Mouse (Mus musculus): Measurements from ENCODE around the gene Tars. TPM values are rescaled to one million over a fixed set of nuclear protein-coding genes. Genes with fewer than 3 reads are reported as not detected.

Tars gene
- total and polyA plus RNA-seq, 3 experiments, result 41.7 to 96.2 (median 61.0) TPM

- no peak overlapping the region for H3K4me3 ChIP-seq (ENCODE audit: low read depth, low read length)
- ATAC-seq (ENCODE audit: extremely low read depth, insufficient number of reproducible peaks, low FRiP score, poor library complexity, severe bottlenecking), result no peak
- peaks cover 9% of the 10 kb centered on the region for H3K4me1 ChIP-seq (ENCODE audit: insufficient read depth, low read depth, low read length)
Observed at GRCm38 (mm10) chr15:11411846-11412245, 12.4 kb upstream of the Tars start.

GRCm38 (mm10) chr15:11408155-11408826 is 8.8 kb upstream of the Tars start:
- Histone ChIP-seq H3K36me3 (replicated peaks) (no peaks in the 10 kb centered on the region), H3K4me3 (ENCODE audit: low read depth, low read length) (no peak overlapping the region), H3K4me1 (ENCODE audit: insufficient read depth, low read depth, low read length) (peaks cover 12% of the 10 kb centered on the region), H3K27me3 (ENCODE audit: insufficient read depth, low read length) (peaks cover 10% of the 10 kb centered on the region), H3K9me3 (replicated peaks) (no peaks in the 10 kb centered on the region)
- DNase-seq (ENCODE audit: low spot score) (no peak), ATAC-seq (ENCODE audit: extremely low read depth, insufficient number of reproducible peaks, low FRiP score, poor library complexity, severe bottlenecking) (0 out of 2 replicates have a peak, but pooled peaks have one; percentile 28)
- TF ChIP-seq GATA1 (IDR thresholded peaks at IDR 0.05; ENCODE audit: borderline replicate concordance, low read length), result no peak

More at GRCm38 (mm10) chr15:11411846-11412245, 12.4 kb upstream of the Tars start:
- TF ChIP-seq POLR2AphosphoS5 (IDR thresholded peaks at IDR 0.05; ENCODE audit: insufficient replicate concordance, low read depth, low read length) (no peak), GATA1 (IDR thresholded peaks at IDR 0.05; ENCODE audit: borderline replicate concordance, low read length) (no peak), GATA2 (IDR thresholded peaks at IDR 0.05; ENCODE audit: borderline replicate concordance, low read depth, low read length) (no peak), TAL1 (conservative IDR thresholded peaks at IDR 0.05; ENCODE audit: low read depth, low read length) (no peak), CTCF (IDR thresholded peaks at IDR 0.05; ENCODE audit: low read depth, low read length) (no peak)
- Histone ChIP-seq H3K27me3 (ENCODE audit: insufficient read depth, low read length) (peaks cover 11% of the 10 kb centered on the region), H3K36me3 (replicated peaks) (no peaks in the 10 kb centered on the region), H3K9me3 (replicated peaks) (no peaks in the 10 kb centered on the region)
- no peak for DNase-seq (ENCODE audit: low spot score)

- H3K4me1 ChIP-seq (ENCODE audit: insufficient read depth, low read depth, low read length), result peaks cover 12% of the 10 kb centered on the region
- H3K4me3 ChIP-seq (ENCODE audit: low read depth, low read length), result no peak overlapping the region
- DNase-seq (ENCODE audit: low spot score) (peak; percentile 44), ATAC-seq (ENCODE audit: extremely low read depth, insufficient number of reproducible peaks, low FRiP score, poor library complexity, severe bottlenecking) (peak; percentile 54)
- TF ChIP-seq GATA1 (IDR thresholded peaks at IDR 0.05; ENCODE audit: borderline replicate concordance, low read length) (no peak), GATA2 (IDR thresholded peaks at IDR 0.05; ENCODE audit: borderline replicate concordance, low read depth, low read length) (no peak), CTCF (IDR thresholded peaks at IDR 0.05; ENCODE audit: low read depth, low read length) (peak; percentile 62; the same call in 1 of the 2 replicates), TAL1 (conservative IDR thresholded peaks at IDR 0.05; ENCODE audit: low read depth, low read length) (no peak)
- no peaks in the 10 kb centered on the region for H3K36me3 ChIP-seq (replicated peaks)
- no peaks in the 10 kb centered on the region for H3K9me3 ChIP-seq (replicated peaks)
- peaks cover 7% of the 10 kb centered on the region for H3K27me3 ChIP-seq (ENCODE audit: insufficient read depth, low read length)
Observed at GRCm38 (mm10) chr15:11407381-11407780, 7.9 kb upstream of the Tars start.

GRCm38 (mm10) chr15:11406769-11407168 is 7.3 kb upstream of the Tars start:
- ATAC-seq (ENCODE audit: extremely low read depth, insufficient number of reproducible peaks, low FRiP score, poor library complexity, severe bottlenecking) (no peak), DNase-seq (ENCODE audit: low spot score) (no peak)
- Histone ChIP-seq H3K36me3 (replicated peaks) (no peaks in the 10 kb centered on the region), H3K9me3 (replicated peaks) (no peaks in the 10 kb centered on the region), H3K27me3 (ENCODE audit: insufficient read depth, low read length) (peaks cover 7% of the 10 kb centered on the region), H3K4me1 (ENCODE audit: insufficient read depth, low read depth, low read length) (peaks cover 12% of the 10 kb centered on the region), H3K4me3 (ENCODE audit: low read depth, low read length) (peak overlapping the region; percentile 11; the same call in 1 of the 2 replicates)
- TF ChIP-seq POLR2AphosphoS5 (IDR thresholded peaks at IDR 0.05; ENCODE audit: insufficient replicate concordance, low read depth, low read length) (no peak), CTCF (IDR thresholded peaks at IDR 0.05; ENCODE audit: low read depth, low read length) (peak; percentile 42; the same call in 1 of the 2 replicates)

GRCm38 (mm10) chr15:11398676-11399350 is 652 bp downstream of the Tars start:
- ATAC-seq (ENCODE audit: extremely low read depth, insufficient number of reproducible peaks, low FRiP score, poor library complexity, severe bottlenecking) (no peak), DNase-seq (ENCODE audit: low spot score) (no peak)
- Histone ChIP-seq H3K9me3 (replicated peaks) (no peaks in the 10 kb centered on the region), H3K4me3 (ENCODE audit: low read depth, low read length) (peak overlapping the region; percentile 92), H3K27me3 (ENCODE audit: insufficient read depth, low read length) (peaks cover under 1% of the 10 kb centered on the region; the same call in 1 of the 2 replicates), H3K4me1 (ENCODE audit: insufficient read depth, low read depth, low read length) (peaks cover 33% of the 10 kb centered on the region), H3K36me3 (replicated peaks) (peaks cover 38% of the 10 kb centered on the region)
- TF ChIP-seq GATA1 (IDR thresholded peaks at IDR 0.05; ENCODE audit: borderline replicate concordance, low read length) (no peak), CTCF (IDR thresholded peaks at IDR 0.05; ENCODE audit: low read depth, low read length) (no peak), POLR2AphosphoS5 (IDR thresholded peaks at IDR 0.05; ENCODE audit: insufficient replicate concordance, low read depth, low read length) (no peak), GATA2 (IDR thresholded peaks at IDR 0.05; ENCODE audit: borderline replicate concordance, low read depth, low read length) (no peak), TAL1 (conservative IDR thresholded peaks at IDR 0.05; ENCODE audit: low read depth, low read length) (no peak)

GRCm38 (mm10) chr15:11396421-11396820 is 3.0 kb downstream of the Tars start:
- TF ChIP-seq GATA1 (IDR thresholded peaks at IDR 0.05; ENCODE audit: borderline replicate concordance, low read length) (no peak), CTCF (IDR thresholded peaks at IDR 0.05; ENCODE audit: low read depth, low read length) (no peak), TAL1 (conservative IDR thresholded peaks at IDR 0.05; ENCODE audit: low read depth, low read length) (no peak), POLR2AphosphoS5 (IDR thresholded peaks at IDR 0.05; ENCODE audit: insufficient replicate concordance, low read depth, low read length) (no peak), GATA2 (IDR thresholded peaks at IDR 0.05; ENCODE audit: borderline replicate concordance, low read depth, low read length) (no peak)
- H3K9me3 ChIP-seq (replicated peaks), result no peaks in the 10 kb centered on the region

More at GRCm38 (mm10) chr15:11396421-11396820, 3.0 kb downstream of the Tars start:
- peaks cover 62% of the 10 kb centered on the region for H3K36me3 ChIP-seq (replicated peaks)
- H3K4me1 ChIP-seq (ENCODE audit: insufficient read depth, low read depth, low read length), result peaks cover 33% of the 10 kb centered on the region
- H3K4me3 ChIP-seq (ENCODE audit: low read depth, low read length), result no peak overlapping the region
- no peak for ATAC-seq (ENCODE audit: extremely low read depth, insufficient number of reproducible peaks, low FRiP score, poor library complexity, severe bottlenecking)
- no peaks in the 10 kb centered on the region for H3K27me3 ChIP-seq (ENCODE audit: insufficient read depth, low read length)
- DNase-seq (ENCODE audit: low spot score), result no peak
